Mouse (Mus musculus) induced T-regulatory cell, adult 2 months (primary cell): Measurements from ENCODE around the gene Hist1h4d.
A peak's percentile ranks its signal among the peaks of the same experiment; 100 is the strongest.
"Not testable (repeated sequence)": the region's sequence is repeated elsewhere in the genome, so short reads cannot be mapped to it uniquely, and the experiment has no call there.

ENCODE experiments used
- DNase-seq: peaks from one replicate; pipeline ENCODE4 v3.0.0-alpha.2; 2012; ENCODE audit warnings: low read depth

Hist1h4d gene

GRCm38 (mm10) chr13:23573034-23573897 lies 8.1 kb upstream of the Hist1h4d start:
- DNase-seq, result peak; percentile 58

DNA sequence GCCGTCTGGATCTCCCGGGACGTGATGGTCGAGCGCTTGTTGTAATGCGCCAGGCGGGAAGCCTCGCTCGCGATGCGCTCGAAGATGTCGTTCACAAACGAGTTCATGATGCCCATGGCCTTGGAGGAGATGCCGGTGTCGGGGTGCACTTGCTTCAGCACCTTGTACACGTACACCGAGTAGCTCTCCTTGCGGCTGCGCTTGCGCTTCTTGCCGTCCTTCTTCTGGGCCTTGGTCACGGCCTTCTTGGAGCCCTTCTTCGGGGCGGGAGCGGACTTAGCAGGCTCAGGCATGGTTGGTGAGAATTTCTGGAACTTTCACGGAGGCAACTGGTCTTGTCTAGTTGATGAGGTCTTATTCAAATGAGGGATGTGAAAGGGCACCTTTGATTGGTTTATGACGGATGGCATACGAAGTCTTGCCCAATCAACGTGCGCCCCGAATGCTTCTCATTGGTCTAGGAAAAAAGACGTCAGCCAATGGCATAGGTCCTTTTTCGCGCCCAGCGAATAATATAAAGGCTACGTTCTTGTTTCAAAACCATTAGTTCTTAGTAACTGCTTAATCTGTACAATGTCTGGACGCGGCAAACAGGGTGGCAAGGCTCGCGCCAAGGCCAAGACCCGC lies 7.4 kb upstream of the Hist1h4d start, which contains the start of the genes Hist1h2bf and Hist1h2ad:
Gene Hist1h2bf (minus strand): TSS at position 299 of the 627 bp plus-strand sequence.
Gene Hist1h2ad (plus strand): TSS at position 484 of the 627 bp plus-strand sequence.
- peak; percentile 98 for DNase-seq

DNA sequence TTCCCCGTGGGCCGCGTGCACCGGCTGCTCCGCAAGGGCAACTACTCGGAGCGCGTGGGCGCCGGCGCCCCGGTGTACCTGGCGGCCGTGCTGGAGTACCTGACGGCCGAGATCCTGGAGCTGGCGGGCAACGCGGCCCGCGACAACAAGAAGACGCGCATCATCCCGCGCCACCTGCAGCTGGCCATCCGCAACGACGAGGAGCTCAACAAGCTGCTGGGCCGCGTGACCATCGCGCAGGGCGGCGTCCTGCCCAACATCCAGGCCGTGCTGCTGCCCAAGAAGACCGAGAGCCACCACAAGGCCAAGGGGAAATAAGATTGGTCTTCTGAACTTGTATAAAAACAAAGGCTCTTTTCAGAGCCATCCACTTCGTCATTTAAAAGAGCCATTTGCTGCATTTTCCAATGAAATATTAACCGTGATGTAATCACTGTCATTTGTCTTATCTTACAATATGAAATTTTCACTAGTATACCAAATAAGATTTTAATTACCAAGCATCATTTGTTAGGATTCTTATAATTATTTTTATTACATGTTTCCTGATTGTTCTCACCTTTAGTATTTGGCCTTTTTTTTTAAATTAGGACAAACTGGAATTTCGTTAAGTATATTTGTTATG lies 6.7 kb upstream of the Hist1h4d start:
- DNase-seq, result peak; percentile 72

- peak; percentile 86 for DNase-seq
Measured at GRCm38 (mm10) chr13:23575271-23575851, 6.0 kb upstream of the Hist1h4d start, which contains the start of gene Hist1h3d. Hist1h3d (plus strand) TSS chr13:23575763.

DNA sequence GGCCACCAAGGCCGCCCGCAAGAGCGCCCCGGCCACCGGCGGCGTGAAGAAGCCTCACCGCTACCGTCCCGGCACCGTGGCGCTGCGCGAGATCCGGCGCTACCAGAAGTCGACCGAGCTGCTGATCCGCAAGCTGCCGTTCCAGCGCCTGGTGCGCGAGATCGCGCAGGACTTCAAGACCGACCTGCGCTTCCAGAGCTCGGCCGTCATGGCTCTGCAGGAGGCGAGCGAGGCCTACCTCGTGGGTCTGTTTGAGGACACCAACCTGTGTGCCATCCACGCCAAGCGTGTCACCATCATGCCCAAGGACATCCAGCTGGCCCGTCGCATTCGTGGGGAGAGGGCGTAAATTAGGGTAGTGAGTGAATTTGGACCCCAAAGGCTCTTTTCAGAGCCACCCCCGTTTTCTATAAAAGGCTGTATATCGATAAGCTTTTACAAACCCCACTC lies 5.5 kb upstream of the Hist1h4d start:
- not testable (repeated sequence) for DNase-seq

DNA sequence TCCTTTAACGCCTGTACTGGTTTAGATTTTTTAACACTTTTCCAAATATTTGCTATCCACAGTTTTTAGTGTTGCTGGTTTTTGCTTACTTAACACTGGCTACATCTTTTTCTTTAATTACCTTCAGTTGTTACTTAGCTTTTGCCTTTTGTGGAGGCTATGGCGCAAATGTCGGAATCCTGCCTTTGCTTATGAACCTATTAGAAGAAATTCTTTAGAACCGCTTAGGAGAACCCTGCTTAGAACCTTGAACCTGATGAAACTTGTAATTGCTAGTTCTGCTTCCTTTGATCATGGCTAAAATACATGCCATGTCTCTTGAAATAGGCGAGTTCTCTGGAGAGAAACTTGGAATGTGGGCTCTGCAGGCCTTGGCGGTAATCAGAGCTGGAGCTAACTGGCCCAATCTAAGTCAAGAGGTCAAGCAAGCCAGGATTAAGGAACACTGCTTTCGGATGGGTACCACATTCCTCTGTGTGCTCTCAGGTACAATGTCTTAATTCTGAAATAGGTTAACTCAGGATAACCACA lies 5.0 kb upstream of the Hist1h4d start:
- DNase-seq, result peak; percentile 57

- DNase-seq, result no peak
Measured at GRCm38 (mm10) chr13:23576906-23577639, 4.3 kb upstream of the Hist1h4d start.

GRCm38 (mm10) chr13:23577835-23578234 lies 3.6 kb upstream of the Hist1h4d start:
- no peak for DNase-seq

- DNase-seq, result peak; percentile 29
Measured at GRCm38 (mm10) chr13:23582219-23583056, 1.0 kb downstream of the Hist1h4d start.

DNA sequence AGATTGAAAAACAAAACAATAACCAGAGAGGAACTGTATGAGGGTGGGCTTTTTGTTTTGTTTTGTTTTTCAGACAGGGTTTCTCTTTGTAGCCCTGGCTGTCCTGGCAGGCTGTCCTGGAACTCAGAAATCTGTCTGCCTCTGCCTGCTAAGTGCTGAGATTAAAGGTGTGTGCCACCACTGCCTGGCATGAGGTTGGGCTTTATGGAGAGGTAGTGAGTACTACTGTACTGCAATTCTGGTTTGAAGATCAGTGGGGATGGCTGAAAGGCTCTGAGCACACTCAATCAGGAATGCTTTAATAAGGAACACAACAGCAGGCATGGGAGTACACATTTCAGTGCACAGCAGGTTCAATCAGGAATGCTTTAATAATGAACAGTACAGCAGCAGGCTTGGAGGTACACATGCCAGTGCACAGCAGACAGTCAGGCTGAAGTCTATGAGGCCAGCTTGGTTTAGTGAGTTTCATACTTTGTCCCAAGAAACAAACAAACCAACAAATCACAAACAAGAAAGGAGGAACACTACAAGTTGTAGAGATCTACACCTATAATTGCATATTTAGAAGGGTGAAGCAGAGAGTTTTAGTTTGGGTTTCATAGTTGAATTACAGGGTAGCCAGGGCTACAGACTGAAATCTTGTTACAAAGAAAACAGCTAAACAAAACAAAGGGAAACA lies 2.1 kb downstream of the Hist1h4d start:
- DNase-seq, result peak; percentile 47

- no peak for DNase-seq
Measured at GRCm38 (mm10) chr13:23584331-23584730, 2.9 kb downstream of the Hist1h4d start.

GRCm38 (mm10) chr13:23585029-23585441 lies 3.6 kb downstream of the Hist1h4d start:
- peak; percentile 91 for DNase-seq

- DNase-seq, result peak; percentile 94
Measured at GRCm38 (mm10) chr13:23585442-23586098, 4.2 kb downstream of the Hist1h4d start.

DNA sequence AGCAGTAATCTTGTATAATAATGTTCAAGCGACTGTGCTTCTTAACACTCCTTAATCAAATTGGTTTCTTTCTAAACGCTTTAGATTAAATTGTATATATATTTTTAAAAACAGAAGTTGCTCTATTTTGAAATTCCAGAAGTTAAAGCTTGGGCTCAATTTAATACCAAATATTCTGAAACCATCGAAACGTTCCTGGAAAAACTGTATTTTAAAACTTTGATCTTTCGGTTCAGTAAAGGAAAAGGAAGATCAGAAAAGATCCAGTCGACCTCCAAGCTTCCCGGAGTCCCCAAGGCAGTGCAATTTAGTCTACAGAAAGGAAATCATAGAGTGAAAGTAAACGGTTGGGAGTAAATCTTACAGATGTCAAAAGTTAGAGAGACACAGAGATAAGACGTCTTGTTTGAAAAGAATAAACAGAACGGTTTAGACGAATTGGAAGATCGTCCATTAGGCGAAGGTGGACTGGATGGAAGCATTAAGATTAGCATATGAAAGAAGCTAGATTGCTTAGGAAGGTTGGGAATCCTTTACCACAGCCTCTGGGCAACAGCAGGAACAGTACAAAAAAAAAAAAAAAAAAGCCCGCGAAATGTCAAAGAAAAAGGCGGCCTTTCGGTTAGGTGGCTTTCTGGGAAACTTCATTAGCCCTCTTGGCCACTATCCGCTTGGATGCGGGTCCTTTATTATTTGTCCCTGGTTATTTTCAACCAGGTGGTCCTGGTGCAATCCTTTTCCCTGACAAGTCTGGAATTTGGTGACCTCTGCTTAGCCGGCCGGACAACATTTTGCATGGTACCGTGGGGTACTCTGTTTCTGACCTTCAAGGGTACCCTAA lies 4.9 kb downstream of the Hist1h4d start:
- DNase-seq, result no peak

DNA sequence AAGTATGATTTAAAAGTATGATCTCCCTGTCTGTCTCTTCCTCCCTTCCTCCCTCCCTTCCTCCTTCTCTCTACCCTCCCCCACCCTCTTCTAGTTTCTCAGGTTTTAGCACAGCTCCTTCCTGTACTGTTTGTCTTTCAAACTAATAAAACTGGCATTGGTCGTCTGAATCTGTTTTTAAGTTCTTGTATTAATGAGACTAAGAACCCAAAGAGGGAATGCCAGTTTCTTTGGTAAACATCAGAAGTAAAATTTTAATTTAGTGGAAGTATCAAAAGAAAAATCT lies 5.5 kb downstream of the Hist1h4d start:
- peak; percentile 58 for DNase-seq

- DNase-seq, result no peak
Measured at GRCm38 (mm10) chr13:23591206-23591605, 9.8 kb downstream of the Hist1h4d start.

DNA sequence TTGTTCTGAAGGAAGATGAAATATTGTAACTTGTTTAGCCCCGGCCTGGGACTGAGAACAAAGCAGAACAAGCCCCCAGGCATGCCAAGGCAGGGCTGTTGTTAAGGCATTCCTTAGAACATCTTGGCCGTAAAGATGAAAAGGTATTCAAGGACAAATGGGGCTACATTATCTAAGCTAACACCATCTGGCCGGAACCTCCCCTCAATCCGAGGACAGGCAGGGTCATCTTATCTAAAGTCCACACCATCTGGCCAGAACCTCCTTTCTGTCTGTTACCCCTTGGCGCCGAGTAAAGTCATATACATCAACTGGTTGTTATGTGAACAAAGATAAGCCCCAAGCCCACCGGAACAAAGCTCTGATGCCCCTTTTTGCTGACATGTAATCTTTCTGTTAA lies 10.5 kb downstream of the Hist1h4d start:
- not testable (repeated sequence) for DNase-seq

- no peak for DNase-seq
Measured at GRCm38 (mm10) chr13:23592614-23593013, 11.2 kb downstream of the Hist1h4d start.
